Mouse (Mus musculus) C2C12 (cell line): ENCODE results near the gene Mrps36.

Source experiments
- CTCF ChIP-seq: IDR thresholded peaks from one replicate; pipeline ENCODE4 v1.5.1; 2011; ENCODE audit not compliant: control insufficient read depth, insufficient read depth, insufficient read length
- FOSL1 ChIP-seq: IDR thresholded peaks from one replicate; pipeline ENCODE4 v1.8.0; 2011; ENCODE audit warnings: mild to moderate bottlenecking, low read length; ENCODE audit not compliant: poor library complexity, insufficient read depth, severe bottlenecking
- MAX ChIP-seq: IDR thresholded peaks from one replicate; pipeline ENCODE4 v1.6.1; 2011; ENCODE audit warnings: mild to moderate bottlenecking, control low read depth
- MYOD1 ChIP-seq: IDR thresholded peaks from one replicate; pipeline ENCODE4 v1.6.1; 2011; ENCODE audit warnings: low read depth; ENCODE audit not compliant: control insufficient read depth, insufficient read length
- USF1 ChIP-seq: IDR thresholded peaks from one replicate; pipeline ENCODE4 v1.6.1; 2011; ENCODE audit warnings: low read depth, mild to moderate bottlenecking, control low read depth, moderate library complexity

DNA sequence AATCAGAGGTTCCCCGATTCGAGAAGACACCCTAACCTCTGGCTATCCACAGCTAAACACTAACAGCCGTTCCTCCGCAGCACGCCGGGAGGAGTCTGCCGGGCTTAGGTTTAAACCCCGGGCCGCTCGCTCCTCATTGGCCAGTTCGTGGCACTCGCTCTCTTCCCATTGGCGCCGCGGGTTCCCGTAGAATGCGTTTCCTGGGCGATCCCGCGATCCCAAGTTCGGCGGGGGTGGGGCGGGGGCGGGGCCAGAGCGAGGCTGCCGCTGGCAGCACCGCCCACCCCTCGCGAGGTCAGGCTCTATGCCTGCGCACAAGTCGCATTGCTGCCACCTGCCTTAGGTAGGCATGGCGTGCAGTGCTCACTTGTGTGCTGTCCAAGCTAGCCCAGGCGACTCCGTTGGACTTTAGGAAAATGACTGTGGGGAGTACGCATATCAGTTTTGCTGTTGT lies 42.0 kb upstream of the Mrps36 start, which contains the start of gene Ccnb1:
- TF ChIP-seq USF1 (no peak), CTCF (no peak), MYOD1 (no peak), MAX (no peak), FOSL1 (no peak)
